In the genomic region with DNA sequence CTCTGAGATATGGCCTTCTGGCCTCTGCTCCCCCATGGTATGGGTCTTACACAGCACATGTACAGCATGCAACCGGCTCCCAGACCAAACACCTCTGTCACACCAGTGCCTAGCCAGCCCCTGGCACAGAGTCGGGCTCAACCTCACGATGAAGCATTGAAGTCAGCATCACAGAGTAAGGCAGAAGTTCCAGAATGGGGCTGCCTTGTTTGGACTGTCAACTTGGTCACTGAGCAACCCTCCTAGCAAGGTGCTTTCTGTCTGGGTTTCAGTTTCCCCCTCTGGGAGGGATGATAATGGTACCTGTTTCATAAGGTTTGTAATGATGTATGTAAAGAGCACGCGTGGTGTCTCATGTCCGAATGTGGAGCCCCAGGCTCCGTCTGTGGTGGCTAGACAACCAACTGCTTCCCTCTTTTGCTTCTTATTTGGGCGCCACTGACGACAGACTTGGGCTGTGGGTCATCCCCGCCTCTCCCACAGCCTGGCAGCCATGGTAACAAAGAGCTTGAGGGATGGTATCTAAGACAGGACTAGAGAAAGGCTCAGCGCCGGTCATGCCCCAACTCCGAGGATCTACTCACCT, we compare ENCODE assay signal across 9 mouse cellular contexts. TPM values are rescaled to one million over a fixed set of nuclear protein-coding genes. Genes with fewer than 3 reads are reported as not detected.
DNase-seq lines count a peak whose midpoint lies in the region; ATAC-seq and TF ChIP-seq lines count a peak whose summit lies in the region.
"Had no signal": no experiment of that assay in that cellular context is flagged by ENCODE, and none has a peak within 500 bp of the region (broad histone marks: within the 10 kb centered on the region; RNA-seq: fewer than 3 reads in every experiment).

No protein-coding gene starts in this region.

- intact Hi-C loops in heart, postnatal 25 days (cut with DNase I) = loop anchor here (5.0 kb wide), 2 partner anchors 59 to 94 kb away; partner anchors contain the start of gene Atg101

- H3K4me2 ChIP-seq in hindbrain, embryonic 14.5 days (replicated peaks) = 0 out of 2 replicates have a peak overlapping the region, but pooled peaks have one; percentile 93

- peak; percentile 94 for DNase-seq in heart, adult 11 months
- DNase-seq in heart, postnatal 25 days (ENCODE audit: low spot score) = no peak
- DNase-seq in hindbrain, embryonic 14.5 days (ENCODE audit: low spot score) = no peak
- no peak for DNase-seq in layer of hippocampus, adult 8-10 months (ENCODE audit: low spot score in 2 of 2)
- no peak for DNase-seq in urinary bladder, adult 2 months (ENCODE audit: low spot score)
- no peak for DNase-seq in retina, postnatal 1 day
- DNase-seq: adrenal gland, postnatal 36 days had no signal

- no peak for ATAC-seq in hindbrain, embryonic 14.5 days (ENCODE audit: low FRiP score)
- ATAC-seq in monocyte, adult 5-6 weeks (replicated peaks; ENCODE audit: insufficient number of reproducible peaks, low FRiP score, low TSS enrichment, poor library complexity, severe bottlenecking) = peak; percentile 68

- H3K9ac ChIP-seq in hindbrain, embryonic 14.5 days = no peak overlapping the region

- H3K4me3 ChIP-seq in E14TG2a.4 (replicated peaks; ENCODE audit: low read length) = peak overlapping the region; percentile 92; the same call in 1 of the 2 replicates
- H3K4me3 ChIP-seq in hindbrain, embryonic 14.5 days (replicated peaks; ENCODE audit: low read length) = no peak overlapping the region

- H3K36me3 ChIP-seq in E14TG2a.4 (ENCODE audit: insufficient read depth, low read length) = 0 out of 2 replicates have a peak, but pooled peaks cover 14% of the 10 kb centered on the region
- H3K36me3 ChIP-seq in hindbrain, embryonic 14.5 days (replicated peaks; ENCODE audit: control insufficient read depth, insufficient read depth) = no peaks in the 10 kb centered on the region

- H3K9me3 ChIP-seq in E14TG2a.4 (ENCODE audit: low read length) = no peaks in the 10 kb centered on the region
- no peaks in the 10 kb centered on the region for H3K9me3 ChIP-seq in hindbrain, embryonic 14.5 days (ENCODE audit: control insufficient read depth, low read length)

- TF ChIP-seq CTCF in E14TG2a.4 (conservative IDR thresholded peaks at IDR 0.05; ENCODE audit: low read length) = no peak

- peaks cover 76% of the 10 kb centered on the region for H3K4me1 ChIP-seq in E14TG2a.4 (replicated peaks; ENCODE audit: low read depth, low read length)
- peaks cover 30% of the 10 kb centered on the region for H3K4me1 ChIP-seq in hindbrain, embryonic 14.5 days (replicated peaks; ENCODE audit: control insufficient read depth, insufficient read depth, low read length)

- H3K27me3 ChIP-seq in E14TG2a.4 (ENCODE audit: insufficient read depth, low read length) = peaks cover 39% of the 10 kb centered on the region
- peaks cover 8% of the 10 kb centered on the region for H3K27me3 ChIP-seq in hindbrain, embryonic 14.5 days (ENCODE audit: control insufficient read depth, insufficient read depth, low read length)

- no peak overlapping the region for H3K27ac ChIP-seq in hindbrain, embryonic 14.5 days

- 42% methylated on average over 13 of the region's 13 CpGs for WGBS in hindbrain, embryonic 14.5 days

RNA-seq across cellular contexts. Expression of gene Grasp, which starts 1.0 kb away (rescaled TPM):
- total RNA-seq in heart, postnatal 25 days (2021) = 10 to 100 TPM in 1 of 2 experiments, 1 to 10 TPM in 1; 9.4 to 12.3 TPM
- polyA plus RNA-seq in hindbrain, embryonic 14.5 days (2014; fragmentation: Nextera tagmentation; extraction: Ambion mirVana) = 1.6 and 2.5 TPM in 2 replicates
- 4.9 to 10.8 TPM (median 9.0 TPM) in 3 replicates for total RNA-seq in monocyte, adult 5-6 weeks (2017)
- 10 to 100 TPM; 57.6 to 64.4 (median 61.9) TPM for total RNA-seq in layer of hippocampus, adult 8-10 months (2022)
- polyA plus RNA-seq in urinary bladder, adult 2 months (2012; rRNA removed) = 8.7 and 9.7 TPM in 2 replicates

RNA-seq across cellular contexts. Expression of gene Nr4a1, which starts 31.1 kb away (rescaled TPM):
- 1 to 10 TPM; 5.5 to 6.3 TPM for total RNA-seq in heart, postnatal 25 days (2021)
- polyA plus RNA-seq in hindbrain, embryonic 14.5 days (2014; fragmentation: Nextera tagmentation; extraction: Ambion mirVana) = 5.0 and 5.1 TPM in 2 replicates
- total RNA-seq in monocyte, adult 5-6 weeks (2017) = 717 to 1,434 TPM (median 717 TPM) in 3 replicates
- total RNA-seq in layer of hippocampus, adult 8-10 months (2022) = 10 to 100 TPM; 50.3 to 89.6 (median 71.5) TPM
- polyA plus RNA-seq in urinary bladder, adult 2 months (2012; rRNA removed) = 11.7 and 12.4 TPM in 2 replicates

RNA-seq across cellular contexts. Expression of gene Acvr1b, which starts 49.1 kb away (rescaled TPM):
- total RNA-seq in heart, postnatal 25 days (2021) = 10 to 100 TPM; 11.7 to 14.5 TPM
- polyA plus RNA-seq in hindbrain, embryonic 14.5 days (2014; fragmentation: Nextera tagmentation; extraction: Ambion mirVana) = 30.0 and 35.7 TPM in 2 replicates
- total RNA-seq in monocyte, adult 5-6 weeks (2017) = 14.2 to 16.4 TPM (median 14.2 TPM) in 3 replicates
- 10 to 100 TPM; 81.2 to 96.0 (median 85.4) TPM for total RNA-seq in layer of hippocampus, adult 8-10 months (2022)
- 24.8 and 27.1 TPM in 2 replicates for polyA plus RNA-seq in urinary bladder, adult 2 months (2012; rRNA removed)

Comparison
In these comparisons a context has a peak if more than half of its experiments do, and no peak if none do; other contexts are left out.
1. RNA of gene Nr4a1, which starts 31.1 kb away (total RNA-seq): 717 to 1,434 TPM in monocyte, adult 5-6 weeks and 50.3 to 89.6 TPM in layer of hippocampus, adult 8-10 months; 5.5 to 6.3 TPM in heart, postnatal 25 days; every median in the first group is over 4 times any median in the second.